Mouse (Mus musculus) hindbrain, embryonic 16.5 days (tissue): ENCODE results near the gene Usp19. TPM values are rescaled to one million over a fixed set of nuclear protein-coding genes. Genes with fewer than 3 reads are reported as not detected.

Experiments used
- ATAC-seq: fragments of 200-750 bp; cut with Nextera tagmentation; 2 replicates; pipeline ENCODE4 v1.8.0; 2017; ENCODE audit warnings: moderate TSS enrichment, moderate library complexity
- H3K27ac ChIP-seq: fragments of 300-500 bp; sonication (generic); 2 replicates; pipeline ENCODE4 v1.5.1; 2014; ENCODE audit warnings: low read depth, mild to moderate bottlenecking, control low read depth, low read length, moderate library complexity
- H3K27me3 ChIP-seq: fragments of 300-500 bp; sonication (generic); replicated peaks from 2 replicates; pipeline ENCODE4 v1.6.1; 2014; ENCODE audit warnings: low read length; ENCODE audit not compliant: control insufficient read depth, insufficient read depth
- H3K36me3 ChIP-seq: fragments of 300-500 bp; sonication (generic); 2 replicates; pipeline ENCODE4 v1.6.1; 2014; ENCODE audit warnings: mild to moderate bottlenecking, low read length, moderate library complexity, mixed read lengths; ENCODE audit not compliant: control insufficient read depth, insufficient read depth
- H3K4me1 ChIP-seq: fragments of 300-500 bp; sonication (generic); 2 replicates; pipeline ENCODE4 v1.6.1; 2014; ENCODE audit warnings: low read depth, low read length; ENCODE audit not compliant: control insufficient read depth, insufficient read depth
- H3K4me2 ChIP-seq: fragments of 300-500 bp; sonication (generic); 2 replicates; pipeline ENCODE4 v1.6.1; 2014; ENCODE audit warnings: mild to moderate bottlenecking, low read length, control low read depth, moderate library complexity
- H3K4me3 ChIP-seq: fragments of 300-500 bp; sonication (generic); 2 replicates; pipeline ENCODE4 v1.5.1; 2014; ENCODE audit warnings: mild to moderate bottlenecking, low read length, control low read depth, moderate library complexity
- H3K9ac ChIP-seq: fragments of 300-500 bp; sonication (generic); 2 replicates; pipeline ENCODE4 v1.6.1; 2014; ENCODE audit warnings: low read depth, mild to moderate bottlenecking, control low read depth, low read length, moderate library complexity
- H3K9me3 ChIP-seq: fragments of 300-500 bp; sonication (generic); 2 replicates; pipeline ENCODE4 v1.6.1; 2014; ENCODE audit warnings: mild to moderate bottlenecking, low read length, moderate library complexity; ENCODE audit not compliant: control insufficient read depth
- WGBS: fragments of 180-500 bp; shearing (Covaris S2); extraction: QIAGEN DNeasy Blood & Tissue Kit; methylation state at CpG from one replicate; pipeline ENCODE4 v1.1.7; 2014; 5-methylcytosine and 5-hydroxymethylcytosine counted together
- polyA plus RNA-seq: library from polyadenylated mRNA; unstranded; fragments of >200 nt; fragmentation: Nextera tagmentation; extraction: Ambion mirVana; gene quantifications from 2 replicates; pipeline ENCODE4 v1.2.1, GENCODE M21; 2015

Usp19 gene
- polyA plus RNA-seq, 1 experiment from 2014 or later = 56.3 TPM

GRCm38 (mm10) chr9:108461675-108462074 is 28.7 kb upstream of the Usp19 start:
- Histone ChIP-seq H3K27me3 (no peaks in the 10 kb centered on the region), H3K36me3 (peaks cover 20% of the 10 kb centered on the region), H3K4me2 (peak overlapping the region; percentile 97), H3K9me3 (no peaks in the 10 kb centered on the region), H3K9ac (no peak overlapping the region), H3K27ac (no peak overlapping the region), H3K4me1 (peaks cover 13% of the 10 kb centered on the region), H3K4me3 (peak overlapping the region; percentile 87)
- ATAC-seq = no peak
- WGBS = 89% methylated on average over 5 of the region's 5 CpGs

- Histone ChIP-seq H3K4me2 (no peak overlapping the region), H3K4me1 (peaks cover 13% of the 10 kb centered on the region), H3K9ac (no peak overlapping the region), H3K27ac (no peak overlapping the region), H3K27me3 (no peaks in the 10 kb centered on the region), H3K36me3 (peaks cover 20% of the 10 kb centered on the region), H3K9me3 (no peaks in the 10 kb centered on the region), H3K4me3 (no peak overlapping the region)
- no peak for ATAC-seq
- WGBS = 87% methylated on average over 10 of the region's 10 CpGs
These were observed 28.2 kb upstream of the Usp19 start for GRCm38 (mm10) chr9:108462192-108462591.

- Histone ChIP-seq H3K27me3 (no peaks in the 10 kb centered on the region), H3K9me3 (no peaks in the 10 kb centered on the region), H3K27ac (no peak overlapping the region), H3K36me3 (peaks cover 20% of the 10 kb centered on the region), H3K9ac (no peak overlapping the region), H3K4me2 (no peak overlapping the region), H3K4me3 (no peak overlapping the region), H3K4me1 (peaks cover 13% of the 10 kb centered on the region)
- 90% methylated on average over 9 of the region's 9 CpGs for WGBS
- no peak for ATAC-seq
These were observed 26.7 kb upstream of the Usp19 start for GRCm38 (mm10) chr9:108463713-108464112.

- no peak overlapping the region for H3K27ac ChIP-seq
- H3K4me1 ChIP-seq = peaks cover 11% of the 10 kb centered on the region
- H3K9ac ChIP-seq = no peak overlapping the region
- WGBS = 93% methylated on average over 2 of the region's 2 CpGs
- peaks cover 20% of the 10 kb centered on the region for H3K36me3 ChIP-seq
- no peak for ATAC-seq
- H3K9me3 ChIP-seq = no peaks in the 10 kb centered on the region
- no peaks in the 10 kb centered on the region for H3K27me3 ChIP-seq
- no peak overlapping the region for H3K4me3 ChIP-seq
- no peak overlapping the region for H3K4me2 ChIP-seq
These were observed 24.2 kb upstream of the Usp19 start for GRCm38 (mm10) chr9:108466219-108466618.

- Histone ChIP-seq H3K4me1 (no peaks in the 10 kb centered on the region), H3K36me3 (peaks cover 6% of the 10 kb centered on the region), H3K27me3 (no peaks in the 10 kb centered on the region), H3K27ac (no peak overlapping the region), H3K9me3 (no peaks in the 10 kb centered on the region), H3K4me2 (no peak overlapping the region), H3K4me3 (no peak overlapping the region), H3K9ac (no peak overlapping the region)
- ATAC-seq = no peak
- 85% methylated on average over 5 of the region's 5 CpGs for WGBS
These were observed 21.0 kb upstream of the Usp19 start for GRCm38 (mm10) chr9:108469430-108469829.

- Histone ChIP-seq H3K9me3 (no peaks in the 10 kb centered on the region), H3K27ac (no peak overlapping the region), H3K36me3 (peaks cover 5% of the 10 kb centered on the region), H3K27me3 (no peaks in the 10 kb centered on the region), H3K4me2 (no peak overlapping the region), H3K4me1 (no peaks in the 10 kb centered on the region), H3K4me3 (no peak overlapping the region), H3K9ac (no peak overlapping the region)
- WGBS = 74% methylated on average over 4 of the region's 4 CpGs
- no peak for ATAC-seq
These were observed 20.6 kb upstream of the Usp19 start for GRCm38 (mm10) chr9:108469845-108470244.

- ATAC-seq = no peak
These were observed 15.9 kb upstream of the Usp19 start for GRCm38 (mm10) chr9:108474528-108474927.

GRCm38 (mm10) chr9:108478638-108479156 is 11.7 kb upstream of the Usp19 start:
- Histone ChIP-seq H3K9ac (peak overlapping the region; percentile 58), H3K27ac (peak overlapping the region; percentile 49; the same call in 1 of the 2 replicates)
- WGBS = under 1% methylated on average over 20 of the region's 20 CpGs

More at GRCm38 (mm10) chr9:108474528-108474927, 15.9 kb upstream of the Usp19 start:
- no peaks in the 10 kb centered on the region for H3K27me3 ChIP-seq
- H3K4me3 ChIP-seq = no peak overlapping the region
- no peak overlapping the region for H3K27ac ChIP-seq
- H3K36me3 ChIP-seq = no peaks in the 10 kb centered on the region
- no peaks in the 10 kb centered on the region for H3K9me3 ChIP-seq
- 50% methylated on average over 1 of the region's 1 CpGs for WGBS
- H3K4me2 ChIP-seq = no peak overlapping the region
- H3K4me1 ChIP-seq = peaks cover 11% of the 10 kb centered on the region
- H3K9ac ChIP-seq = no peak overlapping the region

GRCm38 (mm10) chr9:108479241-108479640 is 11.2 kb upstream of the Usp19 start:
- Histone ChIP-seq H3K4me2 (peak overlapping the region; percentile 62), H3K4me1 (peaks cover 16% of the 10 kb centered on the region), H3K9me3 (no peaks in the 10 kb centered on the region), H3K36me3 (no peaks in the 10 kb centered on the region), H3K27ac (no peak overlapping the region), H3K9ac (0 out of 2 replicates have a peak overlapping the region, but pooled peaks have one; percentile 9), H3K27me3 (no peaks in the 10 kb centered on the region), H3K4me3 (peak overlapping the region; percentile 44)
- no peak for ATAC-seq
- WGBS = 26% methylated on average over 11 of the region's 11 CpGs

More at GRCm38 (mm10) chr9:108478638-108479156, 11.7 kb upstream of the Usp19 start:
- Histone ChIP-seq H3K4me1 (peaks cover 16% of the 10 kb centered on the region), H3K4me2 (peak overlapping the region; percentile 62), H3K9me3 (no peaks in the 10 kb centered on the region), H3K27me3 (no peaks in the 10 kb centered on the region), H3K4me3 (peak overlapping the region; percentile 44), H3K36me3 (no peaks in the 10 kb centered on the region)
- peak; percentile 62 for ATAC-seq
